Mouse (Mus musculus): ENCODE measurements around the gene Gm10488. TPM values are rescaled to one million over a fixed set of nuclear protein-coding genes. Genes with fewer than 3 reads are reported as not detected.
"Not testable (repeated sequence)": the region's sequence is repeated elsewhere in the genome, so short reads cannot be mapped to it uniquely, and the experiment has no call there.

Gene Gm10488
- not detected for total RNA-seq (2021)
- long read RNA-seq, experiment 1 = 0 reads
- long read RNA-seq, experiment 2 = 0 reads

- DNase-seq = not testable (repeated sequence)
Measured at GRCm38 (mm10) chrX:29976014-29976413, at the start of gene Gm10488. Gene Gm10488, plus strand, starts transcription at chrX:29976314.

Small RNAs within 50 kb of the gene (microRNA-seq; reads per million reads assigned to microRNA genes)
- gene Gm44298 (ENCODE audit: borderline replicate concordance in 2 of 2) = 0 reads per million in 2 experiments
